Mouse (Mus musculus) MEL (cell line): ENCODE measurements around the gene Itk.

ENCODE experiments used
- POLR2A ChIP-seq, 2 experiments: IDR thresholded peaks; 2 replicates each; pipeline ENCODE4 v1.6.1; 2011 to 2012; ENCODE audit warnings: low read length in 2 of 2, mild to moderate bottlenecking in 2 of 2, control low read depth in 1 of 2, improper control_type of control experiment in 1 of 2, low read depth in 1 of 2, moderate library complexity in 1 of 2; ENCODE audit not compliant: control insufficient read depth in 1 of 2, insufficient read depth in 1 of 2, poor library complexity in 1 of 2
- POLR2AphosphoS5 ChIP-seq: IDR thresholded peaks from 2 replicates; pipeline ENCODE4 v1.6.1; 2012; ENCODE audit warnings: low read depth, borderline replicate concordance, mild to moderate bottlenecking, inconsistent platforms, low read length, moderate library complexity, mixed read lengths

- TF ChIP-seq POLR2A (IDR thresholded peaks at IDR 0.05; ENCODE audit: control insufficient read depth in 1 of 2, insufficient read depth in 1 of 2, low read depth in 1 of 2, low read length in 2 of 2, poor library complexity in 1 of 2) = no peak
- no peak for TF ChIP-seq POLR2AphosphoS5
Measured at GRCm38 (mm10) chr11:46389336-46390117, at the start of gene Itk.
